Mouse (Mus musculus): ENCODE results near the gene Cdkl2. TPM values are rescaled to one million over a fixed set of nuclear protein-coding genes. Genes with fewer than 3 reads are reported as not detected.

The Cdkl2 gene
- polyA plus RNA-seq, 1 experiment from 2014 or later, result 0.93 TPM

GRCm38 (mm10) chr5:91987236-91987635, 56.4 kb downstream of the Cdkl2 start, which contains the start of gene Odaph:
Gene Odaph (plus strand): TSS chr5:91987475.
- H3K4me3 ChIP-seq (ENCODE audit: low read depth, low read length), result no peak within 1 kb of the TSS
- ATAC-seq (ENCODE audit: insufficient read depth, low FRiP score, low TSS enrichment) (no peak), DNase-seq (ENCODE audit: low spot score) (no peak)
- H3K9ac ChIP-seq (ENCODE audit: low read length), result no peak within 1 kb of the TSS
- H3K27ac ChIP-seq (ENCODE audit: low read depth, low read length), result no peak within 1 kb of the TSS
- no peaks in the 10 kb centered on the region for H3K27me3 ChIP-seq (ENCODE audit: control insufficient read depth, insufficient read depth, low read length)
- H3K4me2 ChIP-seq (ENCODE audit: low read depth), result no peak within 1 kb of the TSS
- no peaks in the 10 kb centered on the region for H3K4me1 ChIP-seq (ENCODE audit: control insufficient read depth, insufficient read depth, low read length)
- WGBS, result 65% methylated on average over 4 of the region's 4 CpGs
- no peaks in the 10 kb centered on the region for H3K36me3 ChIP-seq (ENCODE audit: control insufficient read depth, insufficient read depth, low read length)
- no peaks in the 10 kb centered on the region for H3K9me3 ChIP-seq (ENCODE audit: control insufficient read depth, low read length)

GRCm38 (mm10) chr5:91985721-91986120, 58.0 kb downstream of the Cdkl2 start:
- Histone ChIP-seq H3K27ac (ENCODE audit: low read depth, low read length) (no peak overlapping the region), H3K4me2 (ENCODE audit: low read depth) (no peak overlapping the region), H3K27me3 (ENCODE audit: control insufficient read depth, insufficient read depth, low read length) (no peaks in the 10 kb centered on the region), H3K9me3 (ENCODE audit: control insufficient read depth, low read length) (no peaks in the 10 kb centered on the region), H3K4me1 (ENCODE audit: control insufficient read depth, insufficient read depth, low read length) (no peaks in the 10 kb centered on the region), H3K36me3 (ENCODE audit: control insufficient read depth, insufficient read depth, low read length) (no peaks in the 10 kb centered on the region), H3K9ac (ENCODE audit: low read length) (no peak overlapping the region), H3K4me3 (ENCODE audit: low read depth, low read length) (no peak overlapping the region)
- ATAC-seq (ENCODE audit: insufficient read depth, low FRiP score, low TSS enrichment), result no peak
- 61% methylated on average over 2 of the region's 2 CpGs for WGBS
- no peak for DNase-seq (ENCODE audit: low spot score)

- H3K9me3 ChIP-seq (ENCODE audit: control insufficient read depth, low read length), result no peaks in the 10 kb centered on the region
- no peak overlapping the region for H3K9ac ChIP-seq (ENCODE audit: low read length)
- H3K27ac ChIP-seq (ENCODE audit: low read depth, low read length), result no peak overlapping the region
- H3K27me3 ChIP-seq (ENCODE audit: control insufficient read depth, insufficient read depth, low read length), result no peaks in the 10 kb centered on the region
- no peak overlapping the region for H3K4me2 ChIP-seq (ENCODE audit: low read depth)
- DNase-seq (ENCODE audit: low spot score) (no peak), ATAC-seq (ENCODE audit: insufficient read depth, low FRiP score, low TSS enrichment) (no peak)
- no peaks in the 10 kb centered on the region for H3K4me1 ChIP-seq (ENCODE audit: control insufficient read depth, insufficient read depth, low read length)
- WGBS, result 82% methylated on average over 2 of the region's 2 CpGs
- no peaks in the 10 kb centered on the region for H3K36me3 ChIP-seq (ENCODE audit: control insufficient read depth, insufficient read depth, low read length)
- H3K4me3 ChIP-seq (ENCODE audit: low read depth, low read length), result no peak overlapping the region
Observed at GRCm38 (mm10) chr5:91983490-91983889, 60.2 kb downstream of the Cdkl2 start.

- no peaks in the 10 kb centered on the region for H3K36me3 ChIP-seq (ENCODE audit: control insufficient read depth, insufficient read depth, low read length)
- no peak overlapping the region for H3K27ac ChIP-seq (ENCODE audit: low read depth, low read length)
- no peak overlapping the region for H3K9ac ChIP-seq (ENCODE audit: low read length)
- no peak overlapping the region for H3K4me3 ChIP-seq (ENCODE audit: low read depth, low read length)
- no peak for DNase-seq (ENCODE audit: low spot score)
- ATAC-seq (ENCODE audit: insufficient read depth, low FRiP score, low TSS enrichment), result no peak
- H3K4me1 ChIP-seq (ENCODE audit: control insufficient read depth, insufficient read depth, low read length), result no peaks in the 10 kb centered on the region
- 89% methylated on average over 11 of the region's 11 CpGs for WGBS
- no peak overlapping the region for H3K4me2 ChIP-seq (ENCODE audit: low read depth)
- no peaks in the 10 kb centered on the region for H3K27me3 ChIP-seq (ENCODE audit: control insufficient read depth, insufficient read depth, low read length)
- no peaks in the 10 kb centered on the region for H3K9me3 ChIP-seq (ENCODE audit: control insufficient read depth, low read length)
Observed at GRCm38 (mm10) chr5:91981176-91981840, 62.4 kb downstream of the Cdkl2 start.

GRCm38 (mm10) chr5:91977397-91977770, 66.3 kb downstream of the Cdkl2 start:
- Histone ChIP-seq H3K36me3 (ENCODE audit: control insufficient read depth, insufficient read depth, low read length) (no peaks in the 10 kb centered on the region), H3K27me3 (ENCODE audit: control insufficient read depth, insufficient read depth, low read length) (no peaks in the 10 kb centered on the region), H3K4me3 (ENCODE audit: low read depth, low read length) (no peak overlapping the region), H3K27ac (ENCODE audit: low read depth, low read length) (no peak overlapping the region), H3K9ac (ENCODE audit: low read length) (no peak overlapping the region), H3K9me3 (ENCODE audit: control insufficient read depth, low read length) (no peaks in the 10 kb centered on the region), H3K4me2 (ENCODE audit: low read depth) (no peak overlapping the region), H3K4me1 (ENCODE audit: control insufficient read depth, insufficient read depth, low read length) (no peaks in the 10 kb centered on the region)
- 85% methylated on average over 2 of the region's 2 CpGs for WGBS
- DNase-seq (ENCODE audit: low spot score) (no peak), ATAC-seq (ENCODE audit: insufficient read depth, low FRiP score, low TSS enrichment) (no peak)

GRCm38 (mm10) chr5:91976566-91977396, 66.9 kb downstream of the Cdkl2 start:
- DNase-seq (ENCODE audit: low spot score) (no peak), ATAC-seq (ENCODE audit: insufficient read depth, low FRiP score, low TSS enrichment) (no peak)
- Histone ChIP-seq H3K27ac (ENCODE audit: low read depth, low read length) (no peak overlapping the region), H3K4me3 (ENCODE audit: low read depth, low read length) (no peak overlapping the region), H3K27me3 (ENCODE audit: control insufficient read depth, insufficient read depth, low read length) (no peaks in the 10 kb centered on the region), H3K9me3 (ENCODE audit: control insufficient read depth, low read length) (no peaks in the 10 kb centered on the region), H3K36me3 (ENCODE audit: control insufficient read depth, insufficient read depth, low read length) (no peaks in the 10 kb centered on the region), H3K4me2 (ENCODE audit: low read depth) (no peak overlapping the region), H3K9ac (ENCODE audit: low read length) (no peak overlapping the region), H3K4me1 (ENCODE audit: control insufficient read depth, insufficient read depth, low read length) (no peaks in the 10 kb centered on the region)
- WGBS, result 72% methylated on average over 10 of the region's 10 CpGs

GRCm38 (mm10) chr5:91975758-91976157, 67.9 kb downstream of the Cdkl2 start:
- Histone ChIP-seq H3K4me2 (ENCODE audit: low read depth) (no peak overlapping the region), H3K36me3 (ENCODE audit: control insufficient read depth, insufficient read depth, low read length) (no peaks in the 10 kb centered on the region), H3K4me1 (ENCODE audit: control insufficient read depth, insufficient read depth, low read length) (no peaks in the 10 kb centered on the region), H3K9ac (ENCODE audit: low read length) (no peak overlapping the region), H3K27me3 (ENCODE audit: control insufficient read depth, insufficient read depth, low read length) (no peaks in the 10 kb centered on the region), H3K4me3 (ENCODE audit: low read depth, low read length) (no peak overlapping the region), H3K9me3 (ENCODE audit: control insufficient read depth, low read length) (no peaks in the 10 kb centered on the region), H3K27ac (ENCODE audit: low read depth, low read length) (no peak overlapping the region)
- 91% methylated on average over 9 of the region's 9 CpGs for WGBS
- DNase-seq (ENCODE audit: low spot score) (no peak), ATAC-seq (ENCODE audit: insufficient read depth, low FRiP score, low TSS enrichment) (no peak)

GRCm38 (mm10) chr5:91974002-91974401, 69.7 kb downstream of the Cdkl2 start:
- no peak for DNase-seq (ENCODE audit: low spot score)
- H3K9me3 ChIP-seq (ENCODE audit: control insufficient read depth, low read length), result no peaks in the 10 kb centered on the region
- no peaks in the 10 kb centered on the region for H3K27me3 ChIP-seq (ENCODE audit: control insufficient read depth, insufficient read depth, low read length)
- H3K4me1 ChIP-seq (ENCODE audit: control insufficient read depth, insufficient read depth, low read length), result no peaks in the 10 kb centered on the region
- H3K27ac ChIP-seq (ENCODE audit: low read depth, low read length), result no peak overlapping the region
- 90% methylated on average over 7 of the region's 7 CpGs for WGBS
- H3K9ac ChIP-seq (ENCODE audit: low read length), result no peak overlapping the region
- H3K4me3 ChIP-seq (ENCODE audit: low read depth, low read length), result no peak overlapping the region
- no peak overlapping the region for H3K4me2 ChIP-seq (ENCODE audit: low read depth)
- H3K36me3 ChIP-seq (ENCODE audit: control insufficient read depth, insufficient read depth, low read length), result no peaks in the 10 kb centered on the region
- no peak for ATAC-seq (ENCODE audit: insufficient read depth, low FRiP score, low TSS enrichment)

GRCm38 (mm10) chr5:91972046-91972445, 71.6 kb downstream of the Cdkl2 start:
- Histone ChIP-seq H3K4me3 (ENCODE audit: low read depth, low read length) (no peak overlapping the region), H3K36me3 (ENCODE audit: control insufficient read depth, insufficient read depth, low read length) (no peaks in the 10 kb centered on the region), H3K4me2 (ENCODE audit: low read depth) (no peak overlapping the region), H3K9me3 (ENCODE audit: control insufficient read depth, low read length) (no peaks in the 10 kb centered on the region), H3K4me1 (ENCODE audit: control insufficient read depth, insufficient read depth, low read length) (no peaks in the 10 kb centered on the region), H3K9ac (ENCODE audit: low read length) (no peak overlapping the region), H3K27me3 (ENCODE audit: control insufficient read depth, insufficient read depth, low read length) (no peaks in the 10 kb centered on the region), H3K27ac (ENCODE audit: low read depth, low read length) (no peak overlapping the region)
- DNase-seq (ENCODE audit: low spot score) (no peak), ATAC-seq (ENCODE audit: insufficient read depth, low FRiP score, low TSS enrichment) (no peak)
- 93% methylated on average over 3 of the region's 3 CpGs for WGBS
